ENCODE assay signal across 18 mouse cellular contexts in the genomic region with DNA sequence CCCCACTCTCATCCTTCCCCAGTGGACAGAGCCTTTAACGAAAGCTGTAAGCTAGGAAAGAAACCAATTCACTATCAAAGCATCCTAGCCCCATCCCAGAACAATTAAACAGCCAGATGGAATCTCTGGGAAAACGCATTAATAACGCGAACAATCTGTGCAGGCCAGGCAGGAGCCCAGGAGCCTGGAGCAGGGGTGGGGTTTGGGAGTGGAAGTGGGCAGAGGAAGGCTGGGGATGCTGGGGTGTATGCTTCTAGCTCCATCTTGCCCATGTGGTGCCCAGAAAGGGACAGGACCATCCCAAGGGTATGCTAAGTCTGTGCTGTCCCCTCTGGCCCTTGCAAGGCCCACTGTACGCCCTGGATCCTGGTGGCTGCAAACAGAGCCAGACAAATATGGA. TPM values are rescaled to one million over a fixed set of nuclear protein-coding genes. Genes with fewer than 3 reads are reported as not detected.
DNase-seq lines count a peak whose midpoint lies in the region; ATAC-seq and TF ChIP-seq lines count a peak whose summit lies in the region.
"Had no signal": no experiment of that assay in that cellular context is flagged by ENCODE, and none has a peak within 500 bp of the region (broad histone marks: within the 10 kb centered on the region; RNA-seq: fewer than 3 reads in every experiment).

No protein-coding gene starts in this region.

- H3K4me2 ChIP-seq in forebrain, embryonic 14.5 days (ENCODE audit: low read length), result no peak overlapping the region
- H3K4me2 ChIP-seq in forebrain, embryonic 11.5 days (ENCODE audit: low read depth, low read length, severe bottlenecking), result no peak overlapping the region
- H3K4me2 ChIP-seq in liver, embryonic 13.5 days, result no peak overlapping the region
- H3K4me2 ChIP-seq in liver, embryonic 11.5 days, result no peak overlapping the region
- H3K4me2 ChIP-seq in intestine, postnatal 0 days (replicated peaks; ENCODE audit: low read depth), result peak overlapping the region; percentile 27; the same call in 1 of the 2 replicates
- no peak overlapping the region for H3K4me2 ChIP-seq in limb, embryonic 15.5 days
- no peak overlapping the region for H3K4me2 ChIP-seq in lung, postnatal 0 days (replicated peaks; ENCODE audit: low read depth, low read length)
- H3K4me2 ChIP-seq: heart, embryonic 11.5 days; hindbrain, embryonic 15.5 days; limb, embryonic 12.5 days; midbrain, embryonic 15.5 days had no signal

- peak; percentile 39 for DNase-seq in forebrain, embryonic 14.5 days (ENCODE audit: low spot score)
- DNase-seq in forebrain, embryonic 11.5 days (ENCODE audit: low spot score), result no peak
- no peak for DNase-seq in liver, embryonic 13.5 days
- no peak for DNase-seq in liver, embryonic 11.5 days (ENCODE audit: low spot score)
- no peak for DNase-seq in thymus, adult 18-20 months
- no peak for DNase-seq in lung, postnatal 0 days (ENCODE audit: low spot score)
- DNase-seq: cerebellum, adult 2 months; heart, postnatal 14 days; kidney, adult 18-20 months; kidney, postnatal 14 days; right cerebral cortex, postnatal 4 days had no signal

- H3K36me3 ChIP-seq in forebrain, embryonic 14.5 days (ENCODE audit: control insufficient read depth, insufficient read depth, low read length), result no peaks in the 10 kb centered on the region
- H3K36me3 ChIP-seq in forebrain, embryonic 11.5 days (ENCODE audit: control insufficient read depth, insufficient read depth, low read length), result no peaks in the 10 kb centered on the region
- H3K36me3 ChIP-seq in liver, embryonic 13.5 days, result no peaks in the 10 kb centered on the region
- H3K36me3 ChIP-seq in liver, embryonic 11.5 days (ENCODE audit: control insufficient read depth, insufficient read depth, low read length), result no peaks in the 10 kb centered on the region
- no peaks in the 10 kb centered on the region; the same call in 1 of the 2 replicates for H3K36me3 ChIP-seq in intestine, postnatal 0 days (ENCODE audit: control insufficient read depth, insufficient read depth)
- no peaks in the 10 kb centered on the region for H3K36me3 ChIP-seq in limb, embryonic 15.5 days
- H3K36me3 ChIP-seq in lung, postnatal 0 days (ENCODE audit: insufficient read depth, low read length), result no peaks in the 10 kb centered on the region
- H3K36me3 ChIP-seq: hindbrain, embryonic 15.5 days; limb, embryonic 12.5 days; midbrain, embryonic 15.5 days had no signal

- no peak for TF ChIP-seq EP300 in lung, postnatal 0 days (IDR thresholded peaks at IDR 0.05)

- no peak overlapping the region for H3K9ac ChIP-seq in forebrain, embryonic 14.5 days (ENCODE audit: low read length)
- no peak overlapping the region for H3K9ac ChIP-seq in forebrain, embryonic 11.5 days (ENCODE audit: low read length)
- no peak overlapping the region for H3K9ac ChIP-seq in liver, embryonic 13.5 days
- no peak overlapping the region for H3K9ac ChIP-seq in liver, embryonic 11.5 days (ENCODE audit: low read depth, low read length)
- no peak overlapping the region for H3K9ac ChIP-seq in intestine, postnatal 0 days (ENCODE audit: low read depth, low read length)
- no peak overlapping the region for H3K9ac ChIP-seq in limb, embryonic 15.5 days
- no peak overlapping the region for H3K9ac ChIP-seq in lung, postnatal 0 days (replicated peaks; ENCODE audit: low read depth)
- H3K9ac ChIP-seq: hindbrain, embryonic 15.5 days; midbrain, embryonic 15.5 days had no signal

- no peak overlapping the region for H3K4me3 ChIP-seq in forebrain, embryonic 14.5 days (ENCODE audit: low read depth, low read length)
- H3K4me3 ChIP-seq in forebrain, embryonic 11.5 days (ENCODE audit: low read depth, low read length), result no peak overlapping the region
- no peak overlapping the region for H3K4me3 ChIP-seq in liver, embryonic 13.5 days (replicated peaks)
- no peak overlapping the region for H3K4me3 ChIP-seq in liver, embryonic 11.5 days (ENCODE audit: low read depth, low read length)
- no peak overlapping the region for H3K4me3 ChIP-seq in intestine, postnatal 0 days (ENCODE audit: low read depth, low read length)
- H3K4me3 ChIP-seq in limb, embryonic 15.5 days, result no peak overlapping the region
- no peak overlapping the region for H3K4me3 ChIP-seq in lung, postnatal 0 days (ENCODE audit: low read depth, low read length)
- H3K4me3 ChIP-seq: hindbrain, embryonic 15.5 days; limb, embryonic 12.5 days; megakaryocyte, embryonic 14.5 days; midbrain, embryonic 15.5 days had no signal

- H3K9me3 ChIP-seq in forebrain, embryonic 14.5 days (replicated peaks; ENCODE audit: control insufficient read depth, low read length), result no peaks in the 10 kb centered on the region
- H3K9me3 ChIP-seq in forebrain, embryonic 11.5 days (ENCODE audit: control insufficient read depth, low read length), result no peaks in the 10 kb centered on the region
- H3K9me3 ChIP-seq in liver, embryonic 13.5 days (replicated peaks), result no peaks in the 10 kb centered on the region
- H3K9me3 ChIP-seq in liver, embryonic 11.5 days (ENCODE audit: control insufficient read depth, low read length), result no peaks in the 10 kb centered on the region
- H3K9me3 ChIP-seq in intestine, postnatal 0 days (ENCODE audit: control insufficient read depth), result no peaks in the 10 kb centered on the region
- no peaks in the 10 kb centered on the region for H3K9me3 ChIP-seq in limb, embryonic 15.5 days
- H3K9me3 ChIP-seq in lung, postnatal 0 days (ENCODE audit: low read length), result no peaks in the 10 kb centered on the region
- H3K9me3 ChIP-seq: hindbrain, embryonic 15.5 days; limb, embryonic 12.5 days; midbrain, embryonic 15.5 days had no signal

- no peak for TF ChIP-seq CTCF in intestine, postnatal 0 days (IDR thresholded peaks at IDR 0.05; ENCODE audit: low read depth)
- no peak for TF ChIP-seq CTCF in lung, postnatal 0 days (IDR thresholded peaks at IDR 0.05)

- H3K27ac ChIP-seq in forebrain, embryonic 14.5 days (ENCODE audit: low read depth, low read length), result no peak overlapping the region
- no peak overlapping the region for H3K27ac ChIP-seq in forebrain, embryonic 11.5 days (ENCODE audit: low read depth, low read length)
- peak overlapping the region; percentile 39 for H3K27ac ChIP-seq in liver, embryonic 13.5 days
- H3K27ac ChIP-seq in liver, embryonic 11.5 days (ENCODE audit: low read depth, low read length), result no peak overlapping the region
- H3K27ac ChIP-seq in intestine, postnatal 0 days (ENCODE audit: low read depth, low read length), result no peak overlapping the region
- peak overlapping the region; percentile 54; the same call in 1 of the 2 replicates for H3K27ac ChIP-seq in limb, embryonic 15.5 days
- no peak overlapping the region for H3K27ac ChIP-seq in lung, postnatal 0 days (ENCODE audit: low read length)
- H3K27ac ChIP-seq: hindbrain, embryonic 15.5 days; limb, embryonic 12.5 days; midbrain, embryonic 15.5 days had no signal

- ATAC-seq in forebrain, embryonic 14.5 days, result no peak
- ATAC-seq in forebrain, embryonic 11.5 days (replicated peaks; ENCODE audit: low FRiP score), result no peak
- ATAC-seq in liver, embryonic 13.5 days (ENCODE audit: low read depth), result no peak
- ATAC-seq in liver, embryonic 11.5 days (replicated peaks; ENCODE audit: low FRiP score), result no peak
- ATAC-seq in intestine, postnatal 0 days, result no peak
- no peak for ATAC-seq in limb, embryonic 15.5 days (ENCODE audit: insufficient number of reproducible peaks, low FRiP score, low TSS enrichment, low read depth)
- ATAC-seq in lung, postnatal 0 days, result no peak
- ATAC-seq: midbrain, embryonic 15.5 days had no signal

- no peaks in the 10 kb centered on the region for H3K4me1 ChIP-seq in forebrain, embryonic 14.5 days (ENCODE audit: control insufficient read depth, insufficient read depth, low read length)
- H3K4me1 ChIP-seq in forebrain, embryonic 11.5 days (replicated peaks; ENCODE audit: control insufficient read depth, insufficient read depth, low read length), result peaks cover 11% of the 10 kb centered on the region
- peaks cover 57% of the 10 kb centered on the region for H3K4me1 ChIP-seq in liver, embryonic 13.5 days (replicated peaks)
- H3K4me1 ChIP-seq in liver, embryonic 11.5 days (replicated peaks; ENCODE audit: control insufficient read depth, insufficient read depth, low read length), result peaks cover 15% of the 10 kb centered on the region
- H3K4me1 ChIP-seq in intestine, postnatal 0 days (replicated peaks; ENCODE audit: control insufficient read depth, insufficient read depth, low read length), result no peaks in the 10 kb centered on the region
- H3K4me1 ChIP-seq in limb, embryonic 15.5 days, result peaks cover 32% of the 10 kb centered on the region
- H3K4me1 ChIP-seq in lung, postnatal 0 days (ENCODE audit: insufficient read depth, low read depth, low read length), result no peaks in the 10 kb centered on the region; the same call in 1 of the 2 replicates

- 46% methylated on average over 5 of the region's 5 CpGs for WGBS in forebrain, embryonic 14.5 days
- 65% methylated on average over 5 of the region's 5 CpGs for WGBS in forebrain, embryonic 11.5 days
- WGBS in liver, embryonic 13.5 days (ENCODE audit: insufficient replicate concordance), result 75% methylated on average over 5 of the region's 5 CpGs
- WGBS in liver, embryonic 11.5 days, result 66% methylated on average over 5 of the region's 5 CpGs
- 51% methylated on average over 5 of the region's 5 CpGs for WGBS in intestine, postnatal 0 days
- WGBS in limb, embryonic 15.5 days, result 28% methylated on average over 5 of the region's 5 CpGs
- WGBS in lung, postnatal 0 days, result 72% methylated on average over 5 of the region's 5 CpGs

- peaks cover 41% of the 10 kb centered on the region for H3K27me3 ChIP-seq in forebrain, embryonic 14.5 days (replicated peaks; ENCODE audit: control insufficient read depth, insufficient read depth, low read length)
- H3K27me3 ChIP-seq in forebrain, embryonic 11.5 days (ENCODE audit: control insufficient read depth, insufficient read depth, low read length), result peaks cover 35% of the 10 kb centered on the region
- peaks cover 45% of the 10 kb centered on the region for H3K27me3 ChIP-seq in liver, embryonic 13.5 days
- peaks cover 39% of the 10 kb centered on the region for H3K27me3 ChIP-seq in liver, embryonic 11.5 days (replicated peaks; ENCODE audit: control insufficient read depth, insufficient read depth, low read length)
- no peaks in the 10 kb centered on the region for H3K27me3 ChIP-seq in intestine, postnatal 0 days (replicated peaks; ENCODE audit: control insufficient read depth, insufficient read depth, low read length)
- H3K27me3 ChIP-seq in limb, embryonic 15.5 days, result peaks cover 56% of the 10 kb centered on the region
- no peaks in the 10 kb centered on the region for H3K27me3 ChIP-seq in lung, postnatal 0 days (replicated peaks; ENCODE audit: insufficient read depth, low read length)

RNA-seq across cellular contexts. Expression of a gene that starts 5.1 kb away (rescaled TPM):
- polyA plus RNA-seq in forebrain, embryonic 14.5 days (2014; fragmentation: Nextera tagmentation; extraction: Ambion mirVana), result 0.38 and 0.62 TPM in 2 replicates
- polyA plus RNA-seq in forebrain, embryonic 11.5 days (2014; fragmentation: Nextera tagmentation; extraction: Ambion mirVana), result 0.63 and 0.73 TPM in 2 replicates
- polyA plus RNA-seq in liver, embryonic 13.5 days (2015; fragmentation: Nextera tagmentation; extraction: Ambion mirVana), result 4.3 and 5.3 TPM in 2 replicates
- 6.9 and 8.2 TPM in 2 replicates for polyA plus RNA-seq in liver, embryonic 11.5 days (2014; fragmentation: Nextera tagmentation; extraction: Ambion mirVana)
- 25.1 and 28.0 TPM in 2 replicates for polyA plus RNA-seq in intestine, postnatal 0 days (2015; fragmentation: Nextera tagmentation; extraction: Ambion mirVana)
- polyA plus RNA-seq in limb, embryonic 15.5 days (2015; fragmentation: Nextera tagmentation; extraction: Ambion mirVana), result 13.6 and 16.5 TPM in 2 replicates
- polyA plus RNA-seq in lung, postnatal 0 days (2015; fragmentation: Nextera tagmentation; extraction: Ambion mirVana), result 28.9 and 29.8 TPM in 2 replicates

Comparison
In these comparisons a context has a peak if more than half of its experiments do, and no peak if none do; other contexts are left out.
1. H3K27ac ChIP-seq: peak in liver, embryonic 13.5 days (single experiment) and limb, embryonic 15.5 days (single experiment); none in forebrain, embryonic 14.5 days (single experiment), forebrain, embryonic 11.5 days (single experiment), liver, embryonic 11.5 days (single experiment), intestine, postnatal 0 days (single experiment) and lung, postnatal 0 days (single experiment).